Mouse (Mus musculus) leukemia stem cell, adult 10-12 weeks (primary cell): Measurements from ENCODE around the gene Zfp563. TPM values are rescaled to one million over a fixed set of nuclear protein-coding genes. Genes with fewer than 3 reads are reported as not detected.

Experiments used
- polyA plus RNA-seq: library from polyadenylated mRNA; stranded (reverse); fragments of >175 nt; gene quantifications from 2 replicates; pipeline ENCODE4 v1.2.3, GENCODE M21; 2012; ENCODE audit warnings: low replicate concordance

Gene Zfp563
- 0.07 and 0.34 TPM in 2 replicates for polyA plus RNA-seq

DNA sequence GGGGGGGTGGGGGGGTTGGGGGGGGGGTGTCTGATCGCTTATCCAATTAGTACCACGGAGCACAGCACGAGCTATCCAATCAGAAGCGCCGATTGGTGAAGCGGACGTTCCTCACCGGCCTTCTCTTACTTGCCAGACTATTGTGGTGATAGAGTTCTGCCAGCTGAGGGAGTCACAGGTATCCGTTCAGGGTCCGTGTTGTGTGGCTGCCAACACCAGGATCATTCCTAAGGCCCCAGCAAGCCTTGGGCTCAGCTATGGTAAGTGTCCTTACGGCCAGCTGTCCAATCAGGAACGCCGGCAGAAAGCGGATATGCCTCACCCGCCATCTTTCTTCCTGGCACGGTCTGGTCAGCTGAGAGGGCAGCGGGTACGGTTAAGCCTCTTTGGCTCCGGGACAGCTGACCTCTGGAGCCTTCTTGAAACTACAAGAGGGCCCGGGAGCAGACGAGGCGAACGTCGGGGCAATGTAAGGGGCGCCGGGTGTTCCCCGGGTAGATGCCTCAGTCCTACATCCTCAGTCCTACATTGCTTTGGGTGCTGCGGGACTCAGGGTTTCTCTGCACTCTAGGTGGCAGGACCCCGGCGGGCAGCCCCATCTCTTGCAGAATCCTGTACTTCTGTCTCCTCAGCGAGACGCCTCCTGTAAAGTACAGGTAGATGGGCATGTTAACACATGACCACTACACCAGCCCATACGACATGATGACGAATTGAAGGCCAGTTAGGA is at the start of gene Zfp563:
Gene Zfp563, plus strand, starts transcription at position 91 of the 730 bp plus-strand sequence.

DNA sequence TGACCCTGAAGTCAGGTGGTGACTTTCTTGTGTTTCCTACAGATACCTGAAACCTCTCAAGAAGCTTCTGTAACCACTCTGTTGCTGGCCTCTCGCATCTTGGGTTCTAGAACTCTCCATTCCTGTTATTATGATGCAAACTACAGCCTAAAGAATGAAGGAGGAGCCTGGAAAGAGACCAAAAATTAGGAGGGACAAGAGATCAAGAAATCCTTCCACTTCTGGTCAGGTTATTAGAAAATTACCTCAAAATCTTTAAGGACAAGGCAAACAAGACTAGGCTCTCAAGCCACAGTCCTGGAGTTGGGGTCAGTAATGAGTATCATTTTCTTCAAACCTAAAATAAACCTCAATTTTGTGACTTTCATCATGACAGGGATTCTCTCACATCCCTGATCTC is 21.2 kb upstream of the Zfp563 start, which contains the start of gene 4921501E09Rik:
Gene 4921501E09Rik, minus strand, starts transcription at position 101 of the 400 bp plus-strand sequence.

DNA sequence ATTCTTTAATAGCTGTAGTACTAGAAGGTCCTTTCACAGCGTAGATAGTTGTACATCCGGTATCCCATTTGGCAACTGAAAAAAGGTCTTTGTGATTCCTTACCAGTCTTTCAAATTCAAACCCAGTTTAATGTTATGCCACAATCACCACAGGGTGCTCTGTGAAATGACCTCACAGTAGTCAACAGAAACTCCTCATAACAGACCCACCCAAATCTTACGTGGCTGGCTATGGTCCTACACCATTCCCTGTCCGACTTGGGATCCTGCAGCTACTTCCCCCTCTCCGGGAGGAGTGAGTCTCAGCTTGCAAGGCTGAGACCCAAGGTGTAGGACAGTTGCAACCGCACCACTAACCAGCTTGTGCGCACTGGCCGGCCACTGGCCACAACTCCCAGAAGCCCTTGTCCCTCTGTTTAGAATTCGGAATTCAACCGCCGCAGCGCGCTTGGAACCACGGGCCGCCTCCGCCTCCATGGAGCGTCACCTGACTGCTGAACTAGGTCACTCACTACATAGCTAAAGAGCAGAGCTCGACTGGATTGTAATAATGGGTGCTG is 50.2 kb downstream of the Zfp563 start, which contains the start of gene Morc2b:
Gene Morc2b, minus strand, starts transcription at position 423 of the 560 bp plus-strand sequence.

Other genes starting within 250 kb of the Zfp563 start
- 0.22 TPM in 1 of 2 replicates, not detected in the other for gene Zfp870, start 197.7 kb upstream of the Zfp563 start, polyA plus RNA-seq
- not detected in 2 replicates for gene Cyp4f14, start 172.0 kb upstream of the Zfp563 start, polyA plus RNA-seq
- gene Cyp4f13, start 141.9 kb upstream of the Zfp563 start, polyA plus RNA-seq: 14.7 and 37.1 TPM in 2 replicates
- gene Zfp472, start 123.5 kb upstream of the Zfp563 start, polyA plus RNA-seq: 0.21 and 0.26 TPM in 2 replicates
- gene Zfp952, start 96.2 kb upstream of the Zfp563 start, polyA plus RNA-seq: 0.42 TPM in 1 of 2 replicates, not detected in the other
- gene Zfp763, start 55.9 kb upstream of the Zfp563 start, polyA plus RNA-seq: 0.44 TPM in 1 of 2 replicates, not detected in the other
- not detected in 2 replicates for gene 4921501E09Rik, start 21.3 kb upstream of the Zfp563 start, polyA plus RNA-seq
- gene Morc2b, start 50.4 kb downstream of the Zfp563 start, polyA plus RNA-seq: not detected in 2 replicates
- gene Olfr55, start 79.1 kb downstream of the Zfp563 start, polyA plus RNA-seq: not detected in 2 replicates
- not detected in 2 replicates for gene Olfr239, start 102.0 kb downstream of the Zfp563 start, polyA plus RNA-seq
- not detected in 2 replicates for gene Olfr1564, start 132.4 kb downstream of the Zfp563 start, polyA plus RNA-seq
- gene Zfp955a, start 165.8 kb downstream of the Zfp563 start, polyA plus RNA-seq: 0.31 TPM in 1 of 2 replicates, not detected in the other
- 0.05 TPM in 1 of 2 replicates, not detected in the other for gene Olfr63, start 175.4 kb downstream of the Zfp563 start, polyA plus RNA-seq
- gene Zfp955b, start 200.2 kb downstream of the Zfp563 start, polyA plus RNA-seq: 0.38 TPM in 1 of 2 replicates, not detected in the other